Mouse (Mus musculus) hindbrain, embryonic 16.5 days (tissue): ENCODE data around the gene Atox1. TPM values are rescaled to one million over a fixed set of nuclear protein-coding genes. Genes with fewer than 3 reads are reported as not detected.

Source experiments
- ATAC-seq: fragments of 200-750 bp; cut with Nextera tagmentation; 2 replicates; pipeline ENCODE4 v1.8.0; 2017; ENCODE audit warnings: moderate TSS enrichment, moderate library complexity
- H3K27ac ChIP-seq: fragments of 300-500 bp; sonication (generic); 2 replicates; pipeline ENCODE4 v1.5.1; 2014; ENCODE audit warnings: low read depth, mild to moderate bottlenecking, control low read depth, low read length, moderate library complexity
- H3K27me3 ChIP-seq: fragments of 300-500 bp; sonication (generic); replicated peaks from 2 replicates; pipeline ENCODE4 v1.6.1; 2014; ENCODE audit warnings: low read length; ENCODE audit not compliant: control insufficient read depth, insufficient read depth
- H3K36me3 ChIP-seq: fragments of 300-500 bp; sonication (generic); 2 replicates; pipeline ENCODE4 v1.6.1; 2014; ENCODE audit warnings: mild to moderate bottlenecking, low read length, moderate library complexity, mixed read lengths; ENCODE audit not compliant: control insufficient read depth, insufficient read depth
- H3K4me1 ChIP-seq: fragments of 300-500 bp; sonication (generic); 2 replicates; pipeline ENCODE4 v1.6.1; 2014; ENCODE audit warnings: low read depth, low read length; ENCODE audit not compliant: control insufficient read depth, insufficient read depth
- H3K4me2 ChIP-seq: fragments of 300-500 bp; sonication (generic); 2 replicates; pipeline ENCODE4 v1.6.1; 2014; ENCODE audit warnings: mild to moderate bottlenecking, low read length, control low read depth, moderate library complexity
- H3K4me3 ChIP-seq: fragments of 300-500 bp; sonication (generic); 2 replicates; pipeline ENCODE4 v1.5.1; 2014; ENCODE audit warnings: mild to moderate bottlenecking, low read length, control low read depth, moderate library complexity
- H3K9ac ChIP-seq: fragments of 300-500 bp; sonication (generic); 2 replicates; pipeline ENCODE4 v1.6.1; 2014; ENCODE audit warnings: low read depth, mild to moderate bottlenecking, control low read depth, low read length, moderate library complexity
- H3K9me3 ChIP-seq: fragments of 300-500 bp; sonication (generic); 2 replicates; pipeline ENCODE4 v1.6.1; 2014; ENCODE audit warnings: mild to moderate bottlenecking, low read length, moderate library complexity; ENCODE audit not compliant: control insufficient read depth
- WGBS: fragments of 180-500 bp; shearing (Covaris S2); extraction: QIAGEN DNeasy Blood & Tissue Kit; methylation state at CpG from one replicate; pipeline ENCODE4 v1.1.7; 2014; 5-methylcytosine and 5-hydroxymethylcytosine counted together
- microRNA-seq: library from miRNA; unstranded; fragments of <30 nt; microRNA quantifications from one replicate; pipeline ENCODE4, GENCODE M21; 2017
- polyA plus RNA-seq: library from polyadenylated mRNA; unstranded; fragments of >200 nt; fragmentation: Nextera tagmentation; extraction: Ambion mirVana; gene quantifications from 2 replicates; pipeline ENCODE4 v1.2.1, GENCODE M21; 2015

The Atox1 gene
- polyA plus RNA-seq, 1 experiment from 2014 or later = 264 TPM

DNA sequence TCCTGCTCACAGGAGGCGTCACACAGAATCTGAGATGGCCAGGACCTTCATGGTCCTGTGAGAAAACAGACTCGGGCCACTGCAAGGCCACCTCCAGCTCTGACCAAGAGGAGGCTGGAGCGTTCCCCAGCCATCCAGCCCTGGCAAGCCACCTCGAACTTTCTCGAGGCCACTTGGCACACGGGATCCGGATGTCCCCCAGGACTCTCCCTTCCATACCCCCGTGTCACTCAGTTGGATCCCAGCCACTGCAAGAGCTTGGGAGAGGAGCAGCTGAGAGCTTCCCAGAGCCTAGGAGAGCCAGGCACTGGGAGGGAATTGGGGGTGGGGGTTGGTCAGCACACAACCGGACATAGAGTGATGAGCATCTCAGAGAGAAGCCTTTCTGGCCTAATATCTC lies 63.6 kb downstream of the Atox1 start:
- Histone ChIP-seq H3K4me2 (no peak overlapping the region), H3K4me3 (no peak overlapping the region), H3K4me1 (no peaks in the 10 kb centered on the region), H3K9me3 (no peaks in the 10 kb centered on the region), H3K27ac (no peak overlapping the region), H3K27me3 (no peaks in the 10 kb centered on the region), H3K36me3 (no peaks in the 10 kb centered on the region), H3K9ac (no peak overlapping the region)
- 81% methylated on average over 9 of the region's 9 CpGs for WGBS
- ATAC-seq = no peak

DNA sequence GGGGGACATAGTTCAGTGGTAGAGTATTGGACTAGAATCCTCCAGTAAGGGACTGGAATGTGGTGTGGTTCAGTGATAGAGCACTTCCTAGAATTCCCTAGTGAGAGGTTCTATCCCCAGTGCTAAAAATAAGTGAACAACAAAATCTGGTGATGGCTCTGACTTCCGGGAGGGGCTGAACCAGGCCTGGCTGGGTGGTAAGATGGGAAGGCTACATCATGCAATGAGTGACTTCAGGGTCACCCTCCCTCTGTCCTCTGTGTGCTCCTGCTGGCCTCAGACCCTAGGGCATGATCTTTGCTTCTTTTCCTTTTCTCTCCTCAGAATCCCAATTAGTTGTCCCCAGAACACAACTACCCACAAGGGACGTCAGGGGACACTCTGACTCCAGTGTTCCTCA lies 64.0 kb downstream of the Atox1 start:
- Histone ChIP-seq H3K4me3 (no peak overlapping the region), H3K4me2 (no peak overlapping the region), H3K27ac (no peak overlapping the region), H3K9me3 (no peaks in the 10 kb centered on the region), H3K9ac (no peak overlapping the region), H3K4me1 (no peaks in the 10 kb centered on the region), H3K36me3 (no peaks in the 10 kb centered on the region), H3K27me3 (no peaks in the 10 kb centered on the region)
- WGBS = 82% methylated on average over 2 of the region's 2 CpGs
- no peak for ATAC-seq

Small RNAs within 50 kb of the gene (microRNA-seq; reads per million reads assigned to microRNA genes)
- gene Mir7652 = not detected

Other genes with a start within 250 kb of the Atox1 start
- gene Fat2, start 124.7 kb downstream of the Atox1 start, polyA plus RNA-seq = 0.36 and 0.45 TPM in 2 replicates
- 616 and 724 TPM in 2 replicates for gene Sparc, start 38.1 kb downstream of the Atox1 start, polyA plus RNA-seq
- gene G3bp1, start 8.4 kb upstream of the Atox1 start, polyA plus RNA-seq = 86.6 and 101 TPM in 2 replicates
- gene Glra1, start 147.0 kb upstream of the Atox1 start, polyA plus RNA-seq = 2.5 and 2.8 TPM in 2 replicates